Mouse (Mus musculus): ENCODE measurements around the gene Olfr827.
A peak's percentile ranks its signal among the peaks of the same experiment; 100 is the strongest.

The Olfr827 gene

DNA sequence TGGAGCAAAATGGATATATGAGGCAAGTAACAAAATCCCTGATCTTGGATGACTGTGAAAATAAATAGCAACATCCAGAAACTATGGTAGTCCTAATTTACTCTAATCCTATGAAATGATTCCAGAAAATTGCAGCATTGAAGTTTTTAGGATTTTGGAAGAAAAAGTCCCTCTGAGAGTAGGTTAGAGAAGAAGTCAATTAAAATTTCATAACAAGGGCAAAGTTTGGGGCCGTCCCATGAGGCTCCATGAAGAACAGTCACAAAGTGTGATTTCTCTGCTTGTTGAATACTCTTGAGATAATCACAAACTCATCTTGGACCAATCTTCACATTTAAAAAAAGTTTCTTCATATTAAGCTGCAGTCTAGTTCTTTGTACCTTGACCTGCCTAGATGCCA lies at the start of gene Olfr827:
TSS of gene Olfr827 (minus strand) at position 101 of the 400 bp plus-strand sequence.
- no peak for DNase-seq

GRCm38 (mm10) chr10:130263203-130263602 lies 49.0 kb upstream of the Olfr827 start:
- DNase-seq, result peak; percentile 83

DNA sequence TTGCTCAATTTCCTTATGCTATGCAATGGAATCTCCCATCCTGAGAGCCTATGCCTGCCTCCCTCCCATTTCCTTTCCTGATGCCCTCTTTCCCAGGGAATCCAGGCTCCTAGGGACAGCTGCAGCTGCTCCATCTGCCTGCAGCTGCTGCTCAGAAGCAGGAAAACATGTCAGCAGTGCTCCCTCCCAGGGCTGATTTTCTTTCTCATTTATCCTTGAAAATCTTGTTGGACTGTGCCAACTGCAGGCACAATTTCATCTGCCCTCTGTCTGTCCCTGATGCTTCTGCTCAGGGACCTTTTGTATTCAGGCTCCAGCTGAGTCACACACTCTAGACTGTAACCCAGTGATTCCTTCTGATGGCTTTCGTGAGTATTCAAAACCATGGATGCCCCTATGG lies 45.3 kb upstream of the Olfr827 start:
- no peak for DNase-seq

DNA sequence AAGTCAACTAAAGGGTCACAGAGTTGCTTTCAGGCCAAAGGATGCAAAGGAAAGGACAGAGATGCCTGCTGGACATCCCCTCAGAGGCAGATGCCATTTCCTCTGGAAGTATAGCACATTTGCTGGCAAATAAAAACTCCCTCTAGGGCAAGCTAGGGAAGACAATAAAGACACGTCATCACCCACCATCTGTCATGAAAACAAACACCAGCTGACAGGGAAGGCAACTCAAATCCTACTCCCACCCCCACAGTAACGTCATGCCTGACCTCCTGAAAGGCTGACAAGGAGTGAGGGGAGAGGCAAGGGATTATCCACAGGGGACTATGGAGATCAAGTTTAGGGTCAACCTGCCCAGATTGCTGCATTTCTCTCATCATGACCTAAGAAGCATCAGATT lies 30.1 kb upstream of the Olfr827 start:
- DNase-seq, result peak; percentile 19

DNA sequence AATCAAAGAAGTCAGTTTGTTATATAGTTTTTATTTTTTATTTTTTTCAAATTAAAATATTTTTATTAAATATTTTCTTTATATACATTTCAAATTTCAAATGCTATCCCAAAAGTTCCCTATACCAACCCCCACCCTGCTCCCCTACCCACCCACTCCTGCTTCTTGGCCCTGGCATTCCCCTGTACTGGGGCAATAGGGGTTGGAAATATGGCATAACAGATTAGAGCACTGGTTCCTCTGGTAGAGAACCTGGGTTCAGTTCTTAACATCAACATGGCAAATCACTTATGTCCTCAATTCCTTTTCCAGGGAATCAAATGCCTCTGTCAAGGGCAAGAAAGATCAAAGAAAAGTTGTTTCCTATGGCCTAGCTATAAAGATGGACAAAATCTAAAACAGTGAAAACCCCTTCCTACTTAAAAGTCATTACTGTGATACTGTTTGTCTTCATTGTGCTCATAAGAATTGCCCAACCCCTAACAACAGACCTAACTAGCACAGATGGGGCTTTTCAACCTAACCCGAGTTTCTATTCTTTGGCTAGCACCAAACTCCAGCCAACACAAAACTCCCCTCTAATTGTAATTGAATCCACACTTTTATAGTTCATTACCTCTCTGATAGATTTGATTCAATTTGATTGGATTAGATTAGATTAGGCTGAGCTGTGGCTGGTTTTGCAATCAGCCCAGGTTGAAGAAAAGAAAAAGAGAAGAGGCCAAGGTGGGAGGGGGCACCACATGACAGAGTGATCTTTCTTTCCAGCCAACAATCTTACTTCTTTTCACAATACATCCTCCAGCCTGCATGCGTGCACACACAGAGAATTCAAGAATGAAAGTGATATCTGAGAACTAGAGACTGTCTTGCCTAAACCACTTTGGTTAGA lies 24.4 kb upstream of the Olfr827 start:
- DNase-seq, result no peak

DNA sequence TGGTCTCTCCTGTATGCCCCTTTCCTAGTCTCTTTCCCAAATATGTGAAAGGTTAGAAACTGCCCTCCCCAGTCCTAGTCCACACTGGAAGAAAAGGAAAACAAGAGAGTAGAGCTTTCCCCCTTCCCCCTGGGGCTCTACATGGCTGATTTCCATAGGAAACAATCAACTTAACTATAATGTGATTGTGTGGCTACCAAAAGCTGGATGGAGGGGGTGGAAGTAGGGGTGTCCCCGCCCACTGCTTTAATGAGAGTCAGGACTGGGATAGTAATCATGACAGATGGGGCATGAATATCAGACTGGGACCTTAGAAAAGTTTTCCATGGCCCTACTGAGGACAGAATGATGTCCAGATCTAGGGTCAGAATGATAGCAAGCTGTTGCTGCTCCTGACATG lies 20.4 kb upstream of the Olfr827 start:
- no peak for DNase-seq

- DNase-seq, result no peak
Observed at GRCm38 (mm10) chr10:130232117-130232516, 17.9 kb upstream of the Olfr827 start.

GRCm38 (mm10) chr10:130229584-130229983 lies 15.4 kb upstream of the Olfr827 start:
- DNase-seq, result no peak

GRCm38 (mm10) chr10:130228246-130228645 lies 14.0 kb upstream of the Olfr827 start:
- peak; percentile 14 for DNase-seq

DNA sequence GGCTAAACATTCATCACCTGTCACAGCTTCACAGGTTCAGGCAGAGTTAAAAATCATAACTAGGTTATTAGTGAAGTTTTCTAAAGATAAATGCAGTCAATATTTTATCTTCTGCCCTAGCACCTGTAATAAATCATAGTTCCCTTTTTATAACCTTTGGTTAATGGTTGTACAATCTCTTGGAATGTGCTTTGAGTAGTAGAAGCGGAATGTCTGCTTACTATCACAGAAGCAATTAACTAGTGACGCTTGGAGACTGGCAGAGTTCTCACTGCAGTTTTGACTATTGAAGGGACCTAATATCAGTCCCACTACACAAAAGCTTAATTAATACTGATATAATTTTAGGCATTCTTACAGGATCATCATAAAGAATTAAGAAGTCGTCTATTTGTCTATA lies 10.8 kb upstream of the Olfr827 start:
- no peak for DNase-seq

DNA sequence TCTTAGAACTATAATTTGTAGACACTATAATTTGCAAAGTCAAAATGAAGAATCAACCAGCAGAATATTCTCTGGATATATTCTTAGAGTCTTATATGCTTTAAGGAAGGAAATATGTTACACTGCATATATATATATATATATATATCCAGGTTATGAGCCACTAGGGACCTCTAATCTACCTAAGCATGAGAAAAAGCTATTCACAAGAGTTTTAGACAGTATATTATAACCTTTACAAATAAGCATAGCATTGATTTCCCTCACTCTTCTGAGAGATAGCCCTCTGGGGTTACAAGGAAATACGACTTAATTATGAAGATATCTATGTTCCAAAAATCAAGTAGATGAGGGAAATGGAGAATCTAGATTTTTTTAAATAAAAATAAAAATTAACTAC lies 30.1 kb downstream of the Olfr827 start, which contains the start of gene Olfr826:
TSS of gene Olfr826 (minus strand) at position 101 of the 400 bp plus-strand sequence.
- no peak for DNase-seq

GRCm38 (mm10) chr10:130166666-130167065 lies 47.5 kb downstream of the Olfr827 start, which contains the start of gene Olfr825:
TSS of gene Olfr825 (minus strand) at chr10:130166766.
- DNase-seq, result no peak

- no peak for DNase-seq
Observed at GRCm38 (mm10) chr10:130165196-130165595, 49.0 kb downstream of the Olfr827 start.

All from cerebellum, adult 11-12 months (tissue).